In genomic region chr17:66680662-66681061, GRCm38 (mm10) we compare ENCODE assay signal across 10 mouse cellular contexts.
DNase-seq lines count a peak whose midpoint lies in the region; ATAC-seq and TF ChIP-seq lines count a peak whose summit lies in the region.
"Had no signal": no experiment of that assay in that cellular context is flagged by ENCODE, and none has a peak within 500 bp of the region (broad histone marks: within the 10 kb centered on the region; RNA-seq: fewer than 3 reads in every experiment).

No protein-coding gene starts in this region.

- H3K36me3 ChIP-seq in forebrain, postnatal 0 days (ENCODE audit: insufficient read depth) = no peaks in the 10 kb centered on the region
- H3K36me3 ChIP-seq: embryonic facial prominence, embryonic 12.5 days; limb, embryonic 12.5 days had no signal

- 18% methylated on average over 4 of the region's 4 CpGs for WGBS in forebrain, postnatal 0 days

- peak; percentile 91 for TF ChIP-seq CTCF in forebrain, postnatal 0 days (IDR thresholded peaks at IDR 0.05; ENCODE audit: low read depth)

- no peak overlapping the region for H3K27ac ChIP-seq in forebrain, postnatal 0 days (ENCODE audit: low read depth, low read length)
- H3K27ac ChIP-seq: embryonic facial prominence, embryonic 12.5 days; limb, embryonic 12.5 days had no signal

- no peak overlapping the region for H3K4me2 ChIP-seq in forebrain, postnatal 0 days (ENCODE audit: low read depth)
- H3K4me2 ChIP-seq: embryonic facial prominence, embryonic 12.5 days; limb, embryonic 12.5 days had no signal

- H3K9me3 ChIP-seq in forebrain, postnatal 0 days (ENCODE audit: low read length) = no peaks in the 10 kb centered on the region
- H3K9me3 ChIP-seq: embryonic facial prominence, embryonic 12.5 days; limb, embryonic 12.5 days had no signal

- peak; percentile 66 for ATAC-seq in forebrain, postnatal 0 days

- no peak overlapping the region for H3K9ac ChIP-seq in forebrain, postnatal 0 days
- H3K9ac ChIP-seq: embryonic facial prominence, embryonic 12.5 days; limb, embryonic 12.5 days had no signal

- no peaks in the 10 kb centered on the region for H3K27me3 ChIP-seq in forebrain, postnatal 0 days (ENCODE audit: insufficient read depth, low read length)
- H3K27me3 ChIP-seq: embryonic facial prominence, embryonic 12.5 days had no signal

- no peak overlapping the region for H3K4me3 ChIP-seq in forebrain, postnatal 0 days (ENCODE audit: low read depth, low read length)
- H3K4me3 ChIP-seq: embryonic facial prominence, embryonic 12.5 days; limb, embryonic 12.5 days had no signal

- peak; percentile 28 for DNase-seq in layer of hippocampus, adult 11-12 months (ENCODE audit: low spot score)
- no peak for DNase-seq in layer of hippocampus, adult 9-11 months
- peak; percentile 12 for DNase-seq in MN1 (ENCODE audit: low spot score)
- DNase-seq in c-Kit-positive CD71-negative TER-119-negative erythroid progenitor cells, embryonic 14.5 days (ENCODE audit: low read depth) = peak; percentile 10
- peak; percentile 81 for DNase-seq in forebrain, postnatal 0 days
- DNase-seq in kidney, postnatal 36 days = peak; percentile 20 to 77
- peak; percentile 65 for DNase-seq in lung, postnatal 36 days
- DNase-seq in urinary bladder, postnatal 25 days (ENCODE audit: low spot score) = peak; percentile 64

- no peaks in the 10 kb centered on the region for H3K4me1 ChIP-seq in forebrain, postnatal 0 days (ENCODE audit: insufficient read depth)
- H3K4me1 ChIP-seq: embryonic facial prominence, embryonic 12.5 days had no signal
